Comparison of ENCODE assay signal across 16 mouse cellular contexts in genomic region chr13:13614235-13614634, GRCm38 (mm10).
"Had no signal": no experiment of that assay in that cellular context is flagged by ENCODE, and none has a peak within 500 bp of the region (broad histone marks: within the 10 kb centered on the region; RNA-seq: fewer than 3 reads in every experiment).

No protein-coding gene starts in this region.

- DNase-seq: gastrocnemius, adult 2 months; gastrocnemius, postnatal 10 days; gastrocnemius, postnatal 25 days; heart, adult 18-20 months; heart, postnatal 10 days; heart, postnatal 4 days; kidney, adult 11 months; kidney, adult 2 months; kidney, adult 9 months; kidney, postnatal 14 days; kidney, postnatal 36 days; layer of hippocampus, adult 9-11 months; layer of hippocampus, postnatal 36 days had no signal

- ATAC-seq: hindbrain, embryonic 16.5 days; intestine, embryonic 16.5 days; liver, embryonic 12.5 days had no signal
